Mouse (Mus musculus): Measurements from ENCODE around the gene Rasgrp2. TPM values are rescaled to one million over a fixed set of nuclear protein-coding genes. Genes with fewer than 3 reads are reported as not detected.

Gene Rasgrp2
- polyA plus RNA-seq, 1 experiment from 2014 or later, result 16.3 TPM

DNA sequence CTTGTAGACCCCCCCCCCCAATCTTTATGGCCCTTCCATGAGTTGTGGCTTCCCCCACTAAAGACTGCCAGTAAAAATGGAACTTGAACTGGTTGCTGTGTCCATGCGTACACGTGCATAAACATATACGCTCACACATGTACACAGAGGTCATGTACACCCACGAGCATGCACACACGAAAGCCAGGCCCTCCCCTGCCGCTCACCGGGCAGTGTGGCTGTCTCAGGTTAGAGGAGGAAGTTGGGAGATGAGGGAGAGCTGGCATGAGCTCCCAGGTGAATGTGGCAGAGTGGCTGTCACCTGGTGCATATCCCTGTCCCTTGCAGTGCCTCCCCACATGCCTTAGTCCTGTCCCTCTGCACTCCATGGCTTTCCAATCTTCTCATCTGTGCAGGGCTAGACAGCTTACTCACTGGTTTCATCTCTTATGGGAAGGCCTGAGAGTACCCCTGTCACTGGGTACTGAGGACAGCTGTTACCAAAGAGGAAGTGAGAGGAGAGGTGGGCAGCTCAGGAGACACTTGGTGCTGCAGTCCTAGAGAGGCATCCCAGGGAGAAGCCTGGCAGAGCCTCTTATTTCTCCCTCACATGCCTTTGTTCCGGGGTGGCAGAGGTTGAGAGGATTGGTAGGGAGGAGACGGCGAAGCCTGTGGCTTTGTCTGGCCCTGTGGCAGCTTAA, 55.0 kb downstream of the Rasgrp2 start:
- no peak for DNase-seq (ENCODE audit: low spot score)
- H3K4me3 ChIP-seq, result no peak overlapping the region
- H3K4me1 ChIP-seq, result peaks cover 51% of the 10 kb centered on the region
- WGBS, result 67% methylated on average over 10 of the region's 10 CpGs
- no peaks in the 10 kb centered on the region for H3K36me3 ChIP-seq
- H3K27me3 ChIP-seq (ENCODE audit: low read depth, poor library complexity, severe bottlenecking), result peaks cover 59% of the 10 kb centered on the region
- H3K9me3 ChIP-seq (replicated peaks), result no peaks in the 10 kb centered on the region
- 0 out of 2 replicates have a peak overlapping the region, but pooled peaks have one; percentile 35 for H3K27ac ChIP-seq (replicated peaks)

DNA sequence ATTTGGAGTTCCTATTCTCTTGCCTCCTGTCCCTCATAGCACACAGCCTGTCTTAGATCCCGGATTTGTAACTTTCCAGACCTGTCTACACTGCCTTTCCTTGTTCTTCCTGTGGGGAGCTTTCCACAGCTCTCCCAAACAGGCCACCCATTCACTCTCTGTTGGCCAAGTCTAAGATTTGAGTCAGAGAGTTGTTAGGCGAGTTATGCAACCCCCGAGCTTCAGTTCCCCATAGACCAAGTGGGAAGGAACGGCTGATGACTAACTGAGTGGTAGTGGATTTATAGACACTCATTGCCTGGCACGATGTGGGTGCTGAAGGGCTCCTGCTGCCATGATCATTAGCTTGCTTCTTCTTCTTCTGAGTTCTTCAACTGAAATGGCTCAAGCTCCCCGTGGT, 60.4 kb downstream of the Rasgrp2 start:
- Histone ChIP-seq H3K4me1 (peaks cover 29% of the 10 kb centered on the region), H3K27me3 (ENCODE audit: low read depth, poor library complexity, severe bottlenecking) (peaks cover 43% of the 10 kb centered on the region), H3K4me3 (no peak overlapping the region), H3K9me3 (replicated peaks) (no peaks in the 10 kb centered on the region), H3K27ac (replicated peaks) (no peak overlapping the region), H3K36me3 (no peaks in the 10 kb centered on the region)
- WGBS, result 91% methylated on average over 6 of the region's 6 CpGs
- DNase-seq (ENCODE audit: low spot score), result no peak

DNA sequence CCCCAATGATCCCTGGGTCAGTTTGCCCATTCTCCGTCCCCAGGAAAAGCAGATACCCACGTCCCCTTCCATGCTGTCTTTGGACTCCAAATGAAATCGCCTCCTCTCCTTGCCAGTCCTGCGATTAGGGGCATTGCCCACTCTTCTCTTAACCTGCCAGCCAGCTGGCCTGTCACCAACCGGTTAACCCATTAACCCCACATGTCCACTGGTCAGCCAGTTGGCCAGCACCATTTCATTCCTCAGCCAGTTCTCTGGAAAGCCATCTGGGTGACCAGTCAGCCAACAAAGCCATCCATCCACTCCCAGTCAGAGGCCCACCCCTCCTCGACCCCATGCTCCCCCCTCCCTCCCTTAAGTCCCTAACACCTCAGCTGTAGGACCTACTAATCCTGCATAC, 63.7 kb downstream of the Rasgrp2 start:
- DNase-seq (ENCODE audit: low spot score), result no peak
- Histone ChIP-seq H3K27me3 (ENCODE audit: low read depth, poor library complexity, severe bottlenecking) (peaks cover 23% of the 10 kb centered on the region), H3K4me1 (peaks cover 43% of the 10 kb centered on the region), H3K9me3 (replicated peaks) (no peaks in the 10 kb centered on the region), H3K27ac (replicated peaks) (peak overlapping the region; percentile 19; the same call in 1 of the 2 replicates), H3K36me3 (no peaks in the 10 kb centered on the region), H3K4me3 (no peak overlapping the region)
- 40% methylated on average over 6 of the region's 6 CpGs for WGBS

DNA sequence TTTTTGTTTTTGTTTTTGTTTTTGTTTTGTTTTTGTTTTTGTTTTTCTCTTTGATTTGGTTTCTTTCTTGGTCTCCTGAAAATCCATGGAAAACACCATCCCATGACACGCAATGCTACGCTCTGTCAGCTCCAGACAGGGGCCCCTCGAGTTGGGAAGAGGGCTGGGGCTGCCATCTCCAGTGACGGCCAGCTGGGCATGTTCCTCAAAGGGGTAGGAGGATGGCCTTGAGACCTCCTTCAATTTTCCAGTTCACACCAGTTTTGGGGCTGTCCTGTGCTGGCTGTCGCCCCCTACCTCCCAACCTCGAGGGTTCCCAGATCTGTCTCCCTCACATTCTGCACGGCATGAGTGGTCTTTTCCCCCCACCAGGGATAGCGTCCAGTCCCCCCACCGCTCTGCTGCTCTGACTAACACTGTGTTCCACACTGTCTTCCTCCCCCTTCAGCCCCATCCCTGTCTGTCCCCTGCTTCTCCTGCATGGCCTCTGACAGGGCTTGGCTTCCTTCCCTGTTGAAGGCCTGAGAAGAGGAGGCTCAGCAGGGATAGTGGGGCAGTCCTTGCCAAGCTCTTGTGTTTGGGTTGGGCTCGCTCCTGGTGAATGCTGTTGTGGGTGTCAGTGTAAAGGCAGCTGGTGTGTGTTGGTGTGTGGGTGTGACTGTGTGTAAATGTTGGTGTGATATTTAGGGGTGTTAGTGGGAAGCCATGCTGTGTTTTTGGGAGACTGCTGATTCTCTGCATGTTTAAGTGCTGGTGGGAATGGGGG, 65.3 kb downstream of the Rasgrp2 start:
- Histone ChIP-seq H3K9me3 (replicated peaks) (no peaks in the 10 kb centered on the region), H3K4me3 (no peak overlapping the region), H3K36me3 (no peaks in the 10 kb centered on the region), H3K27me3 (ENCODE audit: low read depth, poor library complexity, severe bottlenecking) (peaks cover 23% of the 10 kb centered on the region), H3K27ac (replicated peaks) (peak overlapping the region; percentile 53), H3K4me1 (peaks cover 48% of the 10 kb centered on the region)
- DNase-seq (ENCODE audit: low spot score), result no peak
- 44% methylated on average over 10 of the region's 10 CpGs for WGBS

Other genes starting within 250 kb of the Rasgrp2 start
- gene Majin, start 215.0 kb upstream of the Rasgrp2 start, polyA plus RNA-seq (2016; fragmentation: Nextera tagmentation; extraction: Ambion mirVana), result not detected in 2 replicates
- not detected in 2 replicates for gene Gpha2, start 173.0 kb upstream of the Rasgrp2 start, polyA plus RNA-seq (2016; fragmentation: Nextera tagmentation; extraction: Ambion mirVana)
- 31.7 and 42.8 TPM in 2 replicates for gene Ppp2r5b, start 163.5 kb upstream of the Rasgrp2 start, polyA plus RNA-seq (2016; fragmentation: Nextera tagmentation; extraction: Ambion mirVana)
- 10.1 and 13.4 TPM in 2 replicates for gene Atg2a, start 157.7 kb upstream of the Rasgrp2 start, polyA plus RNA-seq (2016; fragmentation: Nextera tagmentation; extraction: Ambion mirVana)
- gene Ehd1, start 122.6 kb upstream of the Rasgrp2 start, polyA plus RNA-seq (2016; fragmentation: Nextera tagmentation; extraction: Ambion mirVana), result 81.6 and 93.5 TPM in 2 replicates
- gene Cdc42bpg, start 92.9 kb upstream of the Rasgrp2 start, polyA plus RNA-seq (2016; fragmentation: Nextera tagmentation; extraction: Ambion mirVana), result 0.11 and 0.15 TPM in 2 replicates
- 124 and 128 TPM in 2 replicates for gene Men1, start 64.4 kb upstream of the Rasgrp2 start, polyA plus RNA-seq (2016; fragmentation: Nextera tagmentation; extraction: Ambion mirVana)
- gene Map4k2, start 58.2 kb upstream of the Rasgrp2 start, polyA plus RNA-seq (2016; fragmentation: Nextera tagmentation; extraction: Ambion mirVana), result 11.3 and 13.8 TPM in 2 replicates
- gene Sf1, start 35.6 kb upstream of the Rasgrp2 start, polyA plus RNA-seq (2016; fragmentation: Nextera tagmentation; extraction: Ambion mirVana), result 189 and 194 TPM in 2 replicates
- 2.1 and 2.7 TPM in 2 replicates for gene Pygm, start 14.9 kb upstream of the Rasgrp2 start, polyA plus RNA-seq (2016; fragmentation: Nextera tagmentation; extraction: Ambion mirVana)
- 5.1 and 7.2 TPM in 2 replicates for gene Nrxn2, start 19.4 kb downstream of the Rasgrp2 start, polyA plus RNA-seq (2016; fragmentation: Nextera tagmentation; extraction: Ambion mirVana)
- gene Slc22a12, start 143.7 kb downstream of the Rasgrp2 start, polyA plus RNA-seq (2016; fragmentation: Nextera tagmentation; extraction: Ambion mirVana), result not detected in 2 replicates

Data from midbrain, embryonic 10.5 days (tissue).